Mouse (Mus musculus) heart, embryonic 14.5 days (tissue): ENCODE data around the gene Ppib. TPM values are rescaled to one million over a fixed set of nuclear protein-coding genes. Genes with fewer than 3 reads are reported as not detected.

ENCODE experiments used
- ATAC-seq: fragments of 200-750 bp; cut with Nextera tagmentation; 2 replicates; pipeline ENCODE4 v1.8.0; 2017; ENCODE audit warnings: low read depth, moderate TSS enrichment; ENCODE audit not compliant: insufficient number of reproducible peaks, insufficient read depth, low FRiP score
- H3K27ac ChIP-seq, 2 experiments: fragments of 200-500 bp in 1 of 2; fragments of 300-500 bp in 1 of 2; sonication (generic) in 1 of 2; replicated peaks in 1 of 2; 2 replicates each; pipeline ENCODE4 v1.5.1; 2012 to 2014; ENCODE audit warnings: low read depth in 2 of 2, low read length in 2 of 2, control low read depth in 1 of 2, mild to moderate bottlenecking in 1 of 2, mixed read lengths in 1 of 2; ENCODE audit not compliant: control insufficient read depth in 1 of 2, insufficient read depth in 1 of 2
- H3K27me3 ChIP-seq: fragments of 300-500 bp; sonication (generic); 2 replicates; pipeline ENCODE4 v1.6.1; 2014; ENCODE audit warnings: mild to moderate bottlenecking, low read length, control low read depth; ENCODE audit not compliant: control insufficient read depth, insufficient read depth
- H3K36me3 ChIP-seq: fragments of 300-500 bp; sonication (generic); 2 replicates; pipeline ENCODE4 v1.6.1; 2014; ENCODE audit warnings: mild to moderate bottlenecking, control low read depth, low read length, mixed read lengths; ENCODE audit not compliant: control insufficient read depth, insufficient read depth
- H3K4me1 ChIP-seq, 2 experiments: fragments of 200-500 bp in 1 of 2; fragments of 300-500 bp in 1 of 2; sonication (generic) in 1 of 2; 2 replicates each; pipeline ENCODE4 v1.6.1; 2012 to 2014; ENCODE audit warnings: low read length in 2 of 2, control low read depth in 1 of 2, mixed read lengths in 1 of 2; ENCODE audit not compliant: control insufficient read depth in 2 of 2, insufficient read depth in 2 of 2
- H3K4me2 ChIP-seq: fragments of 300-500 bp; sonication (generic); 2 replicates; pipeline ENCODE4 v1.6.1; 2014; ENCODE audit warnings: mild to moderate bottlenecking, low read length
- H3K4me3 ChIP-seq, 2 experiments: fragments of 200-500 bp in 1 of 2; fragments of 300-500 bp in 1 of 2; sonication (generic) in 1 of 2; 2 replicates each; pipeline ENCODE4 v1.5.1; 2012 to 2014; ENCODE audit warnings: low read length in 2 of 2, mild to moderate bottlenecking in 2 of 2, control low read depth in 1 of 2, low read depth in 1 of 2, moderate library complexity in 1 of 2; ENCODE audit not compliant: control insufficient read depth in 1 of 2, insufficient read depth in 1 of 2
- H3K9ac ChIP-seq: fragments of 300-500 bp; sonication (generic); 2 replicates; pipeline ENCODE4 v1.6.1; 2014; ENCODE audit warnings: mild to moderate bottlenecking, low read length
- H3K9me3 ChIP-seq: fragments of 300-500 bp; sonication (generic); 2 replicates; pipeline ENCODE4 v1.6.1; 2016; ENCODE audit warnings: low read length, control low read depth; ENCODE audit not compliant: control insufficient read depth
- WGBS: fragments of 180-500 bp; shearing (Covaris S2); extraction: QIAGEN DNeasy Blood & Tissue Kit; methylation state at CpG from one replicate; pipeline ENCODE4 v1.1.7; 2014; 5-methylcytosine and 5-hydroxymethylcytosine counted together
- polyA plus RNA-seq: library from polyadenylated mRNA; unstranded; fragments of >200 nt; fragmentation: Nextera tagmentation; extraction: Ambion mirVana; gene quantifications from 2 replicates; pipeline ENCODE4 v1.2.1, GENCODE M21; 2014

The Ppib gene
- polyA plus RNA-seq, 1 experiment from 2014 or later = 403 TPM

GRCm38 (mm10) chr9:66049931-66050601 is 10.0 kb upstream of the Ppib start:
- H3K9ac ChIP-seq = no peak overlapping the region
- peaks cover 0 to 4% of the 10 kb centered on the region in 2 experiments; a peak in 2 of 4 replicates for H3K4me1 ChIP-seq
- no peak overlapping the region for H3K4me2 ChIP-seq
- H3K4me3 ChIP-seq = no peak overlapping the region
- no peak for ATAC-seq
- no peaks in the 10 kb centered on the region for H3K9me3 ChIP-seq
- H3K36me3 ChIP-seq = no peaks in the 10 kb centered on the region
- H3K27me3 ChIP-seq = no peaks in the 10 kb centered on the region
- H3K27ac ChIP-seq = no peak overlapping the region
- 54% methylated on average over 6 of the region's 6 CpGs for WGBS

- Histone ChIP-seq H3K4me3 (no peak overlapping the region), H3K27ac (no peak overlapping the region), H3K36me3 (no peaks in the 10 kb centered on the region), H3K9me3 (no peaks in the 10 kb centered on the region), H3K4me1 (peaks cover 0 to 4% of the 10 kb centered on the region in 2 experiments; a peak in 2 of 4 replicates), H3K9ac (no peak overlapping the region), H3K4me2 (no peak overlapping the region), H3K27me3 (no peaks in the 10 kb centered on the region)
- no peak for ATAC-seq
- WGBS = 59% methylated on average over 4 of the region's 4 CpGs
Measured at GRCm38 (mm10) chr9:66051493-66051892, 8.5 kb upstream of the Ppib start.

- no peak overlapping the region for H3K4me3 ChIP-seq
- no peak overlapping the region for H3K27ac ChIP-seq
- no peaks in the 10 kb centered on the region for H3K9me3 ChIP-seq
- H3K9ac ChIP-seq = no peak overlapping the region
- WGBS = 89% methylated on average over 1 of the region's 1 CpGs
- H3K4me1 ChIP-seq = peaks cover 0 to 4% of the 10 kb centered on the region in 2 experiments; a peak in 2 of 4 replicates
- no peak for ATAC-seq
- no peaks in the 10 kb centered on the region for H3K36me3 ChIP-seq
- no peak overlapping the region for H3K4me2 ChIP-seq
- H3K27me3 ChIP-seq = no peaks in the 10 kb centered on the region
Measured at GRCm38 (mm10) chr9:66052731-66053130, 7.3 kb upstream of the Ppib start.

GRCm38 (mm10) chr9:66053620-66054019 is 6.4 kb upstream of the Ppib start:
- Histone ChIP-seq H3K36me3 (no peaks in the 10 kb centered on the region), H3K9me3 (no peaks in the 10 kb centered on the region), H3K4me3 (no peak overlapping the region), H3K4me2 (no peak overlapping the region), H3K9ac (no peak overlapping the region), H3K4me1 (peaks cover 0 to 4% of the 10 kb centered on the region in 2 experiments; a peak in 2 of 4 replicates), H3K27me3 (no peaks in the 10 kb centered on the region), H3K27ac (no peak overlapping the region)
- 37% methylated on average over 1 of the region's 1 CpGs for WGBS
- ATAC-seq = no peak

- peak overlapping the region; percentile 87 for H3K9ac ChIP-seq
- H3K4me2 ChIP-seq = peak overlapping the region; percentile 88
- H3K27me3 ChIP-seq = no peaks in the 10 kb centered on the region
- H3K9me3 ChIP-seq = no peaks in the 10 kb centered on the region
- peak; percentile 60 for ATAC-seq
- WGBS = 0% methylated on average over 20 of the region's 20 CpGs
- peak overlapping the region; percentile 59 to 63 for H3K27ac ChIP-seq
- peaks cover 35% of the 10 kb centered on the region for H3K36me3 ChIP-seq
- H3K4me1 ChIP-seq = peaks cover 3 to 15% of the 10 kb centered on the region in 2 experiments
- peak overlapping the region; percentile 74 to 83 for H3K4me3 ChIP-seq
Measured at GRCm38 (mm10) chr9:66060308-66060647, 256 bp downstream of the Ppib start.

- ATAC-seq = no peak
- WGBS = 28% methylated on average over 4 of the region's 4 CpGs
- peak overlapping the region; percentile 74 to 83 for H3K4me3 ChIP-seq
- no peaks in the 10 kb centered on the region for H3K9me3 ChIP-seq
- H3K4me1 ChIP-seq = peaks cover 3 to 15% of the 10 kb centered on the region in 2 experiments
- peaks cover 42% of the 10 kb centered on the region for H3K36me3 ChIP-seq
- no peaks in the 10 kb centered on the region for H3K27me3 ChIP-seq
- H3K27ac ChIP-seq = 0 out of 4 replicates have a peak overlapping the region, but pooled peaks of 1 of the 2 experiments have one; percentile 33
- H3K4me2 ChIP-seq = peak overlapping the region; percentile 88
- H3K9ac ChIP-seq = peak overlapping the region; percentile 87
Measured at GRCm38 (mm10) chr9:66060986-66061385, 964 bp downstream of the Ppib start.

- Histone ChIP-seq H3K36me3 (peaks cover 49% of the 10 kb centered on the region), H3K4me2 (peak overlapping the region; percentile 88), H3K4me1 (peaks cover 3 to 15% of the 10 kb centered on the region in 2 experiments), H3K27me3 (no peaks in the 10 kb centered on the region), H3K9me3 (no peaks in the 10 kb centered on the region), H3K27ac (no peak overlapping the region), H3K9ac (peak overlapping the region; percentile 87), H3K4me3 (peak overlapping the region in 1 of 2 experiments; percentile 83; a peak in 1 of 4 replicates)
- WGBS = 81% methylated on average over 3 of the region's 3 CpGs
- ATAC-seq = no peak
Measured at GRCm38 (mm10) chr9:66061656-66062055, 1.6 kb downstream of the Ppib start.
